Mouse (Mus musculus) lung, postnatal 36 days (tissue): Measurements from ENCODE around the gene Cpxcr1.

ENCODE experiments used
- DNase-seq: peaks from one replicate; pipeline ENCODE4 v3.0.0; 2022; ENCODE audit warnings: mixed read lengths

Cpxcr1 gene

DNA sequence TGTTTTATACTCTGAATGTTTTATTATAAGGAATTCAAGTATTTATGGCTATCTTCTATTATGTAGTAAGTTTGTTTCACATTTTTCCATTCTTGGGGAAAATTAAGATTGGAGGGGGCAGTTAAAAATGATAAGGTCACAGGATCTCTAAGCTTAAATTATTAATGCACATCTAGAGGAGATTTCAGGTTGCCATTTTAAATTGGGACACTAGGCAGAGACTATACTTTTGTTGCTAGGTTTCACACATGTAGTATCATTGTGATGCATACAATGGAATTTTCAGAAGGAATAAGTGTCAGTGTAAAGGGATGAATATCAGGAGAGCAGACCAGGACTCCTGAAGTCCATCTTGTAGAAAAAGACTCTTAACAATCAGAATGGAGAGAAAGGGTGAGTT lies at the start of gene Cpxcr1:
Gene Cpxcr1 (plus strand): TSS at position 301 of the 400 bp plus-strand sequence.
- no peak for DNase-seq
